Mouse (Mus musculus): ENCODE data around the gene Stpg3. TPM values are rescaled to one million over a fixed set of nuclear protein-coding genes. Genes with fewer than 3 reads are reported as not detected.
A peak's percentile ranks its signal among the peaks of the same experiment; 100 is the strongest.

Gene Stpg3
- polyA plus RNA-seq, 1 experiment from 2014 or later, result not detected

- Histone ChIP-seq H3K36me3 (ENCODE audit: poor library complexity, severe bottlenecking) (no peaks in the 10 kb centered on the region), H3K27ac (peak overlapping the region; percentile 89), H3K9ac (peak overlapping the region; percentile 71), H3K4me2 (peak overlapping the region; percentile 79), H3K4me3 (peak overlapping the region; percentile 48), H3K9me3 (replicated peaks) (no peaks in the 10 kb centered on the region), H3K27me3 (no peaks in the 10 kb centered on the region), H3K4me1 (peaks cover 61% of the 10 kb centered on the region)
- peak; percentile 78 for ATAC-seq
- under 1% methylated on average over 35 of the region's 41 CpGs for WGBS
These were observed 46.3 kb downstream of the Stpg3 start for GRCm38 (mm10) chr2:25167919-25168664.

GRCm38 (mm10) chr2:25167481-25167880, 47.0 kb downstream of the Stpg3 start:
- Histone ChIP-seq H3K4me1 (peaks cover 62% of the 10 kb centered on the region), H3K4me2 (peak overlapping the region; percentile 79), H3K36me3 (ENCODE audit: poor library complexity, severe bottlenecking) (no peaks in the 10 kb centered on the region), H3K27me3 (no peaks in the 10 kb centered on the region), H3K9ac (peak overlapping the region; percentile 71), H3K4me3 (peak overlapping the region; percentile 48), H3K27ac (peak overlapping the region; percentile 89), H3K9me3 (replicated peaks) (no peaks in the 10 kb centered on the region)
- ATAC-seq, result peak; percentile 42
- 21% methylated on average over 4 of the region's 4 CpGs for WGBS

Other genes with a start within 250 kb of the Stpg3 start
- gene Mrpl41, start 239.5 kb downstream of the Stpg3 start, polyA plus RNA-seq (2015; fragmentation: Nextera tagmentation; extraction: Ambion mirVana), result 163 and 175 TPM in 2 replicates
- 2.4 and 3.5 TPM in 2 replicates for gene Pnpla7, start 238.6 kb downstream of the Stpg3 start, polyA plus RNA-seq (2015; fragmentation: Nextera tagmentation; extraction: Ambion mirVana)
- 125 and 129 TPM in 2 replicates for gene Nsmf, start 160.3 kb downstream of the Stpg3 start, polyA plus RNA-seq (2015; fragmentation: Nextera tagmentation; extraction: Ambion mirVana)
- not detected in 2 replicates for gene Entpd8, start 134.3 kb downstream of the Stpg3 start, polyA plus RNA-seq (2015; fragmentation: Nextera tagmentation; extraction: Ambion mirVana)
- gene Noxa1, start 119.5 kb downstream of the Stpg3 start, polyA plus RNA-seq (2015; fragmentation: Nextera tagmentation; extraction: Ambion mirVana), result not detected in 2 replicates
- 29.2 and 30.8 TPM in 2 replicates for gene Nrarp, start 33.9 kb downstream of the Stpg3 start, polyA plus RNA-seq (2015; fragmentation: Nextera tagmentation; extraction: Ambion mirVana)
- 0.66 and 0.78 TPM in 2 replicates for gene Tor4a, start 17.8 kb downstream of the Stpg3 start, polyA plus RNA-seq (2015; fragmentation: Nextera tagmentation; extraction: Ambion mirVana)
- gene Nelfb, start 3.1 kb downstream of the Stpg3 start, polyA plus RNA-seq (2015; fragmentation: Nextera tagmentation; extraction: Ambion mirVana), result 95.4 and 104 TPM in 2 replicates
- gene Fam166a, start 4.1 kb upstream of the Stpg3 start, polyA plus RNA-seq (2015; fragmentation: Nextera tagmentation; extraction: Ambion mirVana), result 0.21 TPM in 1 of 2 replicates, not detected in the other
- gene Tubb4b, start 10.1 kb upstream of the Stpg3 start, polyA plus RNA-seq (2015; fragmentation: Nextera tagmentation; extraction: Ambion mirVana), result 448 and 518 TPM in 2 replicates
- gene Slc34a3, start 19.7 kb upstream of the Stpg3 start, polyA plus RNA-seq (2015; fragmentation: Nextera tagmentation; extraction: Ambion mirVana), result not detected in 2 replicates
- not detected in 2 replicates for gene Rnf224, start 22.1 kb upstream of the Stpg3 start, polyA plus RNA-seq (2015; fragmentation: Nextera tagmentation; extraction: Ambion mirVana)
- gene Rnf208, start 27.6 kb upstream of the Stpg3 start, polyA plus RNA-seq (2015; fragmentation: Nextera tagmentation; extraction: Ambion mirVana), result 43.1 and 43.2 TPM in 2 replicates
- 0.29 TPM in 1 of 2 replicates, not detected in the other for gene Cysrt1, start 27.8 kb upstream of the Stpg3 start, polyA plus RNA-seq (2015; fragmentation: Nextera tagmentation; extraction: Ambion mirVana)
- 4.4 and 7.1 TPM in 2 replicates for gene AL732309.1, start 32.2 kb upstream of the Stpg3 start, polyA plus RNA-seq (2015; fragmentation: Nextera tagmentation; extraction: Ambion mirVana)
- gene Tmem203, start 40.8 kb upstream of the Stpg3 start, polyA plus RNA-seq (2015; fragmentation: Nextera tagmentation; extraction: Ambion mirVana), result 19.4 and 20.3 TPM in 2 replicates
- 9.7 and 10.8 TPM in 2 replicates for gene Tprn, start 48.0 kb upstream of the Stpg3 start, polyA plus RNA-seq (2015; fragmentation: Nextera tagmentation; extraction: Ambion mirVana)
- gene Ssna1, start 57.8 kb upstream of the Stpg3 start, polyA plus RNA-seq (2015; fragmentation: Nextera tagmentation; extraction: Ambion mirVana), result 233 and 245 TPM in 2 replicates
- 126 and 148 TPM in 2 replicates for gene Anapc2, start 57.8 kb upstream of the Stpg3 start, polyA plus RNA-seq (2015; fragmentation: Nextera tagmentation; extraction: Ambion mirVana)
- gene Tmem210, start 73.5 kb upstream of the Stpg3 start, polyA plus RNA-seq (2015; fragmentation: Nextera tagmentation; extraction: Ambion mirVana), result not detected in 2 replicates
- 0.14 TPM in 1 of 2 replicates, not detected in the other for gene Lrrc26, start 75.3 kb upstream of the Stpg3 start, polyA plus RNA-seq (2015; fragmentation: Nextera tagmentation; extraction: Ambion mirVana)
- 5.6 and 7.9 TPM in 2 replicates for gene Grin1, start 104.5 kb upstream of the Stpg3 start, polyA plus RNA-seq (2015; fragmentation: Nextera tagmentation; extraction: Ambion mirVana)
- 59.2 and 63.2 TPM in 2 replicates for gene Man1b1, start 117.7 kb upstream of the Stpg3 start, polyA plus RNA-seq (2015; fragmentation: Nextera tagmentation; extraction: Ambion mirVana)
- 22.8 and 23.3 TPM in 2 replicates for gene Dpp7, start 141.7 kb upstream of the Stpg3 start, polyA plus RNA-seq (2015; fragmentation: Nextera tagmentation; extraction: Ambion mirVana)
- 2.2 and 3.5 TPM in 2 replicates for gene Uap1l1, start 151.0 kb upstream of the Stpg3 start, polyA plus RNA-seq (2015; fragmentation: Nextera tagmentation; extraction: Ambion mirVana)
- gene Sapcd2, start 157.7 kb upstream of the Stpg3 start, polyA plus RNA-seq (2015; fragmentation: Nextera tagmentation; extraction: Ambion mirVana), result 49.4 and 62.3 TPM in 2 replicates
- gene Entpd2, start 181.2 kb upstream of the Stpg3 start, polyA plus RNA-seq (2015; fragmentation: Nextera tagmentation; extraction: Ambion mirVana), result 0.68 and 0.98 TPM in 2 replicates
- gene Npdc1, start 184.7 kb upstream of the Stpg3 start, polyA plus RNA-seq (2015; fragmentation: Nextera tagmentation; extraction: Ambion mirVana), result 287 and 315 TPM in 2 replicates
- gene Fut7, start 208.6 kb upstream of the Stpg3 start, polyA plus RNA-seq (2015; fragmentation: Nextera tagmentation; extraction: Ambion mirVana), result 0.08 TPM in 1 of 2 replicates, not detected in the other
- gene Abca2, start 214.1 kb upstream of the Stpg3 start, polyA plus RNA-seq (2015; fragmentation: Nextera tagmentation; extraction: Ambion mirVana), result 5.7 and 8.2 TPM in 2 replicates
- 2.4 and 3.2 TPM in 2 replicates for gene Clic3, start 242.2 kb upstream of the Stpg3 start, polyA plus RNA-seq (2015; fragmentation: Nextera tagmentation; extraction: Ambion mirVana)
- gene Paxx, start 246.5 kb upstream of the Stpg3 start, polyA plus RNA-seq (2015; fragmentation: Nextera tagmentation; extraction: Ambion mirVana), result 62.0 and 65.9 TPM in 2 replicates

Measured in forebrain, embryonic 13.5 days (tissue).